Mouse (Mus musculus) intestine, embryonic 15.5 days (tissue): ENCODE data around the gene Zbtb2. TPM values are rescaled to one million over a fixed set of nuclear protein-coding genes. Genes with fewer than 3 reads are reported as not detected.
"Not testable (repeated sequence)": the region's sequence is repeated elsewhere in the genome, so short reads cannot be mapped to it uniquely, and the experiment has no call there.

Experiments used
- ATAC-seq: fragments of 200-750 bp; cut with Nextera tagmentation; 2 replicates; pipeline ENCODE4 v1.8.0; 2017; ENCODE audit warnings: moderate TSS enrichment, moderate library complexity
- H3K27ac ChIP-seq: fragments of 300-500 bp; sonication (generic); 2 replicates; pipeline ENCODE4 v1.5.1; 2015; ENCODE audit warnings: mild to moderate bottlenecking, inconsistent platforms
- H3K27me3 ChIP-seq: fragments of 300-500 bp; sonication (generic); replicated peaks from 2 replicates; pipeline ENCODE4 v1.6.1; 2015; ENCODE audit warnings: inconsistent platforms
- H3K36me3 ChIP-seq: fragments of 300-500 bp; sonication (generic); 2 replicates; pipeline ENCODE4 v1.6.1; 2015; ENCODE audit warnings: inconsistent platforms
- H3K4me1 ChIP-seq: fragments of 300-500 bp; sonication (generic); replicated peaks from 2 replicates; pipeline ENCODE4 v1.6.1; 2015; ENCODE audit warnings: inconsistent platforms
- H3K4me2 ChIP-seq: fragments of 300-500 bp; sonication (generic); replicated peaks from 2 replicates; pipeline ENCODE4 v1.6.1; 2015; ENCODE audit warnings: mild to moderate bottlenecking, inconsistent platforms
- H3K4me3 ChIP-seq: fragments of 300-500 bp; sonication (generic); replicated peaks from 2 replicates; pipeline ENCODE4 v1.5.1; 2015; ENCODE audit warnings: inconsistent platforms
- H3K9ac ChIP-seq: fragments of 300-500 bp; sonication (generic); 2 replicates; pipeline ENCODE4 v1.6.1; 2015; ENCODE audit warnings: inconsistent platforms
- H3K9me3 ChIP-seq: fragments of 300-500 bp; sonication (generic); 2 replicates; pipeline ENCODE4 v1.6.1; 2016; ENCODE audit warnings: inconsistent platforms
- WGBS: fragments of 180-500 bp; shearing (Covaris S2); methylation state at CpG from one replicate; pipeline ENCODE4 v1.1.7; 2015; 5-methylcytosine and 5-hydroxymethylcytosine counted together
- polyA plus RNA-seq: library from polyadenylated mRNA; unstranded; fragments of >200 nt; fragmentation: Nextera tagmentation; extraction: Ambion mirVana; gene quantifications from 2 replicates; pipeline ENCODE4 v1.2.1, GENCODE M21; 2015

The Zbtb2 gene
- 11.7 and 12.0 TPM in 2 replicates for polyA plus RNA-seq

DNA sequence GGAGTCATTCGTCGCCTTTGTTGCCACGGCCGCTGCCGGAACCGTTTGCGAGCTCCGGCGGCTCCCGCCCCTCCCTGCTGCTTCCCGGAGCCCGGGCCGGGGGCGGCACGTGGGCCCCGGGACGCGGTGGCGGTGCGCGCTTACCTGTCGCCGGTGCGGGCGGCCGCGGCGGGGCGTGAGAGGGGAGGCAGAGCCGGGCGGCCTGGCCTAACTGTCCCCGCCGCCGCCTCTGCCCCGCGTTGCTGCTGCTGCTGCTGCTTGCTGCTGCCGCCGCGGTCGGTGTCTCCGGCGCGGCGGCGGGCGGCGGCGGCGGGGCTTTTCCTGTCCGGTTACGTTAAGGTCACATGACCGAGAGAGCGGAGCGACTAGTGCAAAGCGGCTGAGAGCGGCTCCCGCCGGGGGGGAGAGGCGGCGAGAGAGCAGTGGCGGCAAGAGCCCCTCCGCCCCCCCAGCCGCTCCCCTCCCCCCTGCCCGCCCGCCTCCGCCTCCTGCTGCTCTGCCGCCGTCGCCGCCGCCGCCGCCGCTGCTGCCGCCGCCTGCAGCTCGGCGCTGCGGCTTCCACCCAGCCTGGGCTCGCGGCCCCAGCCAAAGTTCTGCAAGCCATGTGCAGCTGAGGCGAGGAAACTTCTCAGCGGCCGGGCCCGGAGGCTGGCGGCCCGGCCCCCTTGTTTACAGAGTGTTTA, at the start of gene Zbtb2:
Gene Zbtb2 (minus strand): TSS at position 408 of the 683 bp plus-strand sequence.
- peaks cover 20% of the 10 kb centered on the region for H3K4me1 ChIP-seq
- H3K36me3 ChIP-seq = no peaks in the 10 kb centered on the region
- ATAC-seq = peak; percentile 3
- peak within 1 kb of the TSS; percentile 98 for H3K9ac ChIP-seq
- peak within 1 kb of the TSS; percentile 81 for H3K4me2 ChIP-seq
- 1% methylated on average over 50 of the region's 87 CpGs for WGBS
- H3K27me3 ChIP-seq = no peaks in the 10 kb centered on the region
- no peaks in the 10 kb centered on the region for H3K9me3 ChIP-seq
- peak within 1 kb of the TSS; percentile 99 for H3K27ac ChIP-seq
- peak within 1 kb of the TSS; percentile 93 for H3K4me3 ChIP-seq

DNA sequence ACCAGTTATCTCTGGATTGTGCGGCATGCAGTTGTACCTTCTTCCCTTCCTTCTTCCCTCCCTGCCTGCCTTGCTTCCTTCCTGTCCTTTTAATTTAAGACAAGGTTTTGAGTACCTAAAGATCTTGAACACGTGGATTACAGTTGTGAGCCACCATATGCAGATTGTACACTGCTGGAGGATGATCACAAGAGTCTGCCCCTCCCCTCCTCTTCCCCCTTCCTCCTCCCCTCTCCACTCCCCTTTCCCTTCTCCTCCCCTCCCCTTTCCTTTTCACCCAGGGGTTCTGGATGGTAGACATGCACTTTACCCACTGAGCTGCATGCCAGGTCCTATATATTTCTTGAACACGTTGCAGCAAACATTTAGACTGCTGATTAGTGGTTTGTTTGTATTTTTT, 47.5 kb upstream of the Zbtb2 start:
- Histone ChIP-seq H3K9me3 (no peaks in the 10 kb centered on the region), H3K4me1 (peaks cover 4% of the 10 kb centered on the region), H3K4me3 (no peak overlapping the region), H3K36me3 (no peaks in the 10 kb centered on the region; the same call in 1 of the 2 replicates), H3K27ac (no peak overlapping the region), H3K9ac (no peak overlapping the region), H3K27me3 (no peaks in the 10 kb centered on the region), H3K4me2 (no peak overlapping the region)
- ATAC-seq = no peak
- WGBS = 83% methylated on average over 3 of the region's 3 CpGs

DNA sequence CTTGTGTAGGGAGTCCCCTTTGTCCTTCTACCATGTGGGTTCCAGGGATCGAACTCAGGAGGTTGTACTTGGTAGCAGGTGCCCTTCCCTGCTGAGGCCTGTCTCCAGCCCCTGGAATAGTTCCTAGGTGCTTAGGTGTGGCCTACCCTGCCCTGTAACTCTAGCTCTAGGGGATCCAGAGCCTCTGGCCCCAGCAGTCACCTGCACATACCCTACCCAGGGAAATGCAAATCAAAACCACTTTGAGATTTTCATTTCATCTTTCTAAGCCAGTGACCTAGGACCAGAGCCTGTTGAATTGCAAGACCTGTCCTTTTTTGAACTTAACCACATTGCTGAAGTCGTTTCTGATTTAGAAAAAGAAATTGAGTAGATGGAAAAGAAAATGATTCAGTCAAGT, 46.0 kb upstream of the Zbtb2 start:
- not testable (repeated sequence) for ATAC-seq, H3K4me3 ChIP-seq, H3K27me3 ChIP-seq, H3K4me1 ChIP-seq, H3K9ac ChIP-seq, H3K36me3 ChIP-seq, H3K9me3 ChIP-seq, H3K27ac ChIP-seq
- peak overlapping the region; percentile 67; the same call in 1 of the 2 replicates for H3K4me2 ChIP-seq
- 88% methylated on average over 2 of the region's 2 CpGs for WGBS

DNA sequence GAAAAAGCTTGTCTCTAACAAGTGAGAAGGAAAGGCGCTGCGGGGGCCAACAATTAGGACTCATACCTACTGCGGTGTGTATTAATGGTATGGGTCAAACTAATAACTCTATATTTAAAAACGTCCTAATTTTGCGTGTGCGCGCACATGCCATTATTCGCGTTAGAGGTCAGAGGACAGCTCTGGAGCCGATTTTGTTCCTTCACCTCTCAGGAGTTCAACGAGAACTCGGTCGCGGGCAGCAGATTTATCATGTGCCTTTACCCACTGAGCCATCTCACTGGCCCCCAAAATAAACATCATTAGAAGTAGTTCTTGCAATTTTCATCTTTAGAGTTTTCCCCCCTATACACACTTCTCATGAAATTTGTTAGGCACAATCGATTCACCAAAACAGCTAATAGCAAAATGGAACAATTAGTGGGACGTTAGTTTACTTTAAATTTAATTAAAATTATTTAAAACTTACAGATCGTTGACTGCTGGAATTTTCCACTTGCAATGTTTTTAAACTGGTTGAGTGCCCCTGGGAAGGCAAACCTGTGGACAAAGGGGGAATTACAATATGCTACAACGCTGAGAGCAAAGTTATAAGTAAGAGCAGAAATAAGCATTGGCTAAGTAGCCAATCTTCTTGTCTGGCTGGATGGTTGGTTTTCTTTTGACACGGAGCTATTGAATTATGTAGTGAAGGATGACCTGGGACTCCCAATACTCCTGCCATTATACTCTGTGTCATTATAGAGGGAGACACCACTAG, 45.3 kb upstream of the Zbtb2 start:
- Histone ChIP-seq H3K4me3 (peak overlapping the region; percentile 65), H3K27me3 (no peaks in the 10 kb centered on the region), H3K9ac (peak overlapping the region; percentile 64), H3K36me3 (no peaks in the 10 kb centered on the region), H3K27ac (peak overlapping the region; percentile 87), H3K4me2 (peak overlapping the region; percentile 67), H3K9me3 (no peaks in the 10 kb centered on the region), H3K4me1 (peaks cover 4% of the 10 kb centered on the region)
- WGBS = 7% methylated on average over 19 of the region's 19 CpGs
- ATAC-seq = no peak

DNA sequence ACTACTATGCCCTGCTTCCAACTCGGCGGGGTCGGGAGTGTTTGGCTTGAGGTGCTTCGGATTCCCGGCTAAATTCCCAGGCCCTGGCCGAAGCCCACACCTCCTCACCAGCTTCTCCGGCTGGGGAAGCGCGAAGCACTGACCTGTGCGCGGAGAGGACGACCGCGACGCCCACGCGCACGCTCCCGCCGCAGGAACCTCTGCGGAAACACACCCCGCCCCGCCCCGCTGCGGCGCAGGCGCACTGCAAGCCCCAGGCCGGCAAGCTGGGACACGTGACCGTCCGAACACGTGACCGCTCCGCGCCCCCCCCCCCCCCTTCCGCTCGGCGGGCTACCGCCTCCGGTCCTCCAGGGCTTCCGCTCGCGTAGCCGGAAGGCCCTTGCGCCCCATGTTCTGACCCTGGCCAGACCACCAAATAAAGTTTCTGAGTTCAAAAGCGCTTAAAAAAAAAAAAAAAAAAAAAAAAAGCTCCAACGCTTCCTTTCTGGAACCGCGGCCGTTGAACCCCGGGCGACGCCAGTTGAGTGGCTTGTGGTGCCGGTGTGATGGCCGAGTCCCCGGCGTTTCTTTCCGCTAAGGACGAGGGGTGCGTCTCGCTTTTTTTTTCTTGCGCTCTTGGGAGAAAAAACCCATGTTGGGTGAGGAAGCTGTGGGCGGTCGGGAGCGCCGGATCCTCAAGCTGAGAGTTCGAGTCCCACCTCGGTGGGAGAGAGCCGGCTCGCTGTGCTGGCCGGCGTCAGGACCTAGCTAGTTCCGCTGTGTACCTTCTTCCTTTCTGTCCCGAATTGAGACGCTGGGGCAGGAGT, 44.4 kb upstream of the Zbtb2 start, which contains the start of the genes Rmnd1 and Armt1:
Gene Rmnd1 (minus strand): TSS at position 266 of the 809 bp plus-strand sequence.
Gene Armt1 (plus strand): TSS at position 345 of the 809 bp plus-strand sequence.
- peaks cover 4% of the 10 kb centered on the region for H3K4me1 ChIP-seq
- H3K4me2 ChIP-seq = peak within 1 kb of the TSS; percentile 67
- H3K36me3 ChIP-seq = no peaks in the 10 kb centered on the region
- peak; percentile 97 for ATAC-seq
- H3K9me3 ChIP-seq = no peaks in the 10 kb centered on the region
- WGBS = under 1% methylated on average over 75 of the region's 75 CpGs
- H3K27ac ChIP-seq = peak within 1 kb of the TSS; percentile 87
- no peaks in the 10 kb centered on the region for H3K27me3 ChIP-seq
- peak within 1 kb of the TSS; percentile 65 for H3K4me3 ChIP-seq
- peak within 1 kb of the TSS; percentile 76 for H3K9ac ChIP-seq

DNA sequence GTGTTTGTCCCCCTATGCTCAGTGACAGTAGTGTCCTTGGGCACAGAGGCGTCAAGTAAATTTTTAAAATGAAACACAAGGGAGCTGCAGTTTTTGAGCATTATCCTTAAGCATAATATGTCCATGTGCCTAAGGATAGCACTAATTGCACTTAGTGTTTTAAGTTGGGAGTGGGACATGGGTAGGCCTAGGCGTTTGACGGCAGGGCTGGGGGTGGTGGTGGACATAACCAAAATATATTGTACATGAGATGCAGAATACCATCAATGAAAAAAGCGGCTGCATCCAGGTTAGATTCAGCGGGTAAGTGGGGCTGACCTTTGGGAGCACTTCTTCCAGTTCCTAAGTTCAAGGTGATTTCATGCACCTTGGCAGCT, 43.8 kb upstream of the Zbtb2 start:
- Histone ChIP-seq H3K9me3 (no peaks in the 10 kb centered on the region), H3K9ac (peak overlapping the region; percentile 76), H3K4me1 (peaks cover 4% of the 10 kb centered on the region), H3K27ac (0 out of 2 replicates have a peak overlapping the region, but pooled peaks have one; percentile 44), H3K27me3 (no peaks in the 10 kb centered on the region), H3K4me2 (peak overlapping the region; percentile 67), H3K4me3 (peak overlapping the region; percentile 62), H3K36me3 (no peaks in the 10 kb centered on the region)
- no peak; the same call in 1 of the 2 replicates for ATAC-seq
- 9% methylated on average over 5 of the region's 5 CpGs for WGBS

DNA sequence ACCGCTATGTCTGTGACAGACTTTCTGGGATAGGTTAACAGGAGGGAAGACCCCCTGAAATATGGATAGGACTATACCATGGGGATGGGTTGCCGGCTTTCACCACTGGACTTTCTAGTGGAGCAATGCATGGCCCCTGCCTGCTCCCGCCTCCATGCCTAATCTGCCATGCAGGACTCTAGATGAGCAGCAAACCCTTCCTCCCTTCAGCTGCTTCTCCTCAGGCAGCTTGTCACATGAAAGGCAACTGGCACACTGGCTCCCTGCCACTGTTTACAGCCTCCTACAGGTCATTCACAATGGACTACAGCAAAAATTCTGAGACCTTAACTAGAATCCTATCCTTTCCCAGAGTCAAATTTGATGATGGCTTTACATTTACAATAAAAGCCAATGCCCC, 42.9 kb upstream of the Zbtb2 start:
- H3K36me3 ChIP-seq = peaks cover under 1% of the 10 kb centered on the region; the same call in 1 of the 2 replicates
- H3K9me3 ChIP-seq = no peaks in the 10 kb centered on the region
- no peak for ATAC-seq
- 83% methylated on average over 3 of the region's 3 CpGs for WGBS
- H3K4me1 ChIP-seq = peaks cover 4% of the 10 kb centered on the region
- no peaks in the 10 kb centered on the region for H3K27me3 ChIP-seq
- peak overlapping the region; percentile 3; the same call in 1 of the 2 replicates for H3K9ac ChIP-seq
- no peak overlapping the region for H3K4me3 ChIP-seq
- H3K27ac ChIP-seq = no peak overlapping the region
- peak overlapping the region; percentile 67 for H3K4me2 ChIP-seq

DNA sequence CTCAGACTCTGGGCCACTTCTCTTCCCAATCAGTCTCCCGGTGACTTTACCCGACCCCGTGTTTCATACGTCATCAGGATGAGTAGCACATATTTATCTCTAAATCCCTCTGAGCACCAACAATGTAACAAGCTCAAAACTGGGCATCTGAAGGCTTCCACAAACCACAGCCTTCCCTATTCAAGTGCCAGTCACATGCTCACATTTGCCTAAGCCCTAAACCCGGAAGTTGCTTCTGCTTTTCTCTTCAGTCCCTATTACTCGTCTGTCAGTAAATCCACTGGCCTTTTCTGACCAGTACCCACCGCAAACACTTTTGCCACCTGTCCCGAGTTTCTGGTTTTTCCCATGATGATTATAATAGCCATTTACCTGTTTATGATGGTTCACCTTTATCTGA, 42.5 kb upstream of the Zbtb2 start:
- WGBS = 86% methylated on average over 8 of the region's 8 CpGs
- no peaks in the 10 kb centered on the region for H3K27me3 ChIP-seq
- no peak for ATAC-seq
- H3K36me3 ChIP-seq = peaks cover 4% of the 10 kb centered on the region; the same call in 1 of the 2 replicates
- H3K4me2 ChIP-seq = 0 out of 2 replicates have a peak overlapping the region, but pooled peaks have one; percentile 67
- peaks cover 4% of the 10 kb centered on the region for H3K4me1 ChIP-seq
- H3K9me3 ChIP-seq = no peaks in the 10 kb centered on the region
- H3K9ac ChIP-seq = no peak overlapping the region
- no peak overlapping the region for H3K4me3 ChIP-seq
- H3K27ac ChIP-seq = no peak overlapping the region

DNA sequence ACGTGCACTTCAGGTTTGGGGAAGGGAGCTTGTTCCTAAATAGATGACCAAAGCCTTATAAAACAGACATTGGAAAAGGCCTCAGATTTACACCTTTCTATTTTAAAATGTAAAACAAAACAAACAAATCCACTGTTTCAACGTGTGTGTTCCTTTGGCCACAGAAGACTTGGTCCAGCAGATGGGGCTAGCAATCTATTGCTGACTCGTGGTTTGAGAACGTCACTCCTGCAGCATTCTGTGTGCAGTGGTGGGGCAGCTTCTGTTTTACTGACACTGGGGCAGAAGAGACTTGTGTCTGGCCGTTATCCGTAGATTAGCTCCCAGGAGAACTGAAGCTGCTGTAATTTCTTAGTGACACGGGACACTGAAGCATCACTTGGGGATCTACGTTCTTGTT, 37.3 kb upstream of the Zbtb2 start:
- no peak overlapping the region for H3K4me2 ChIP-seq
- no peak for ATAC-seq
- H3K9me3 ChIP-seq = no peaks in the 10 kb centered on the region
- no peak overlapping the region for H3K27ac ChIP-seq
- H3K4me3 ChIP-seq = no peak overlapping the region
- no peak overlapping the region for H3K9ac ChIP-seq
- 73% methylated on average over 8 of the region's 8 CpGs for WGBS
- H3K36me3 ChIP-seq = peaks cover 16% of the 10 kb centered on the region; the same call in 1 of the 2 replicates
- no peaks in the 10 kb centered on the region for H3K27me3 ChIP-seq
- no peaks in the 10 kb centered on the region for H3K4me1 ChIP-seq

DNA sequence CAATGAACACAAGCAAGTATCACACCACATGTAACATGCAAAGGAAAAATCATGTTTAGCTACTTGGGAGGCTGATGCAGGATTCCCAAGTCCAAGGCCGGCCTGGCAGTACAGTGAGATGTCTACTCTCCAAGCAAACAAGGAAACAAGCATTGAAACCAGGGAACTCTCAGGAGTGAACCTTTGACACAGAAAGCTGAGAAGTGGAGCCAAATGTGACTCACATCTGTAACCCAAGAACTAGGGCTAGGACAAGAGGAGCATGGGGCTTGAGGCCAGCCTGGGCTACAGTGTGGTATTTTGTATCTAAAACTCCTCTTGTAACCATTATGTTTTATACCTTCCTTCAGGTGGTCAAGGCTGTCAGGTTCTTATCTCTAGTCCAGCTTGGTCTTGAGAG, 19.3 kb upstream of the Zbtb2 start:
- H3K27me3 ChIP-seq = no peaks in the 10 kb centered on the region
- H3K27ac ChIP-seq = no peak overlapping the region
- peaks cover 21% of the 10 kb centered on the region for H3K36me3 ChIP-seq
- ATAC-seq = no peak
- no peaks in the 10 kb centered on the region for H3K4me1 ChIP-seq
- 89% methylated on average over 1 of the region's 1 CpGs for WGBS
- no peak overlapping the region for H3K4me2 ChIP-seq
- no peak overlapping the region for H3K4me3 ChIP-seq
- H3K9me3 ChIP-seq = no peaks in the 10 kb centered on the region
- no peak overlapping the region for H3K9ac ChIP-seq

DNA sequence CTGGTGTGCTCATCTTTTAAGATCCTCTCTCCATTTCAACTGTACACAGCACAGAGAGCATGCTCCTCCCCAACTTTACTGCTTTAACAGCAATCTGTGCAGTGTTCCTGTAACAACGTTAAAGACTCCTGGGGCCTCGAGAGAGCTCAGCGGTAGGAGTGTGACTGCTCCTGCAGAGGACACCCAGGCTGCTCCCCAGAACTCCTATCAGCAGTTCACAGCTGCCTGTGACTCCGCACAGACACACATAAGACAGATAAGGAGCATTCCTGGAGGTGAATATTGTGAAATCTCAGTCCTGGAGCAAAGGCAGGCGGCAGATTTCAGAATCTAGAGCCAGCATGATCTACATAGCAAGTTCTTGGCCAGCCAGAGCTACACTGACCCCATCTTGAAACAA, 17.6 kb upstream of the Zbtb2 start:
- H3K9ac ChIP-seq = no peak overlapping the region
- H3K36me3 ChIP-seq = peaks cover 23% of the 10 kb centered on the region
- no peak overlapping the region for H3K27ac ChIP-seq
- H3K4me3 ChIP-seq = no peak overlapping the region
- H3K4me2 ChIP-seq = no peak overlapping the region
- H3K9me3 ChIP-seq = no peaks in the 10 kb centered on the region
- no peaks in the 10 kb centered on the region for H3K4me1 ChIP-seq
- no peaks in the 10 kb centered on the region for H3K27me3 ChIP-seq
- ATAC-seq = peak; percentile 84
- WGBS = 66% methylated on average over 5 of the region's 5 CpGs
